15 mouse cellular contexts compared by ENCODE assay signal in genomic region chr13:47413940-47414339, GRCm38 (mm10).
DNase-seq lines count a peak whose midpoint lies in the region; ATAC-seq lines count a peak whose summit lies in the region.
"Had no signal": no experiment of that assay in that cellular context is flagged by ENCODE, and none has a peak within 500 bp of the region (broad histone marks: within the 10 kb centered on the region; RNA-seq: fewer than 3 reads in every experiment).

No protein-coding gene starts in this region.

- H3K4me1 ChIP-seq in forebrain, embryonic 13.5 days: no peaks in the 10 kb centered on the region
- no peaks in the 10 kb centered on the region for H3K4me1 ChIP-seq in forebrain, embryonic 10.5 days
- H3K4me1 ChIP-seq: heart, embryonic 13.5 days had no signal

- no peak overlapping the region for H3K4me2 ChIP-seq in forebrain, embryonic 13.5 days
- H3K4me2 ChIP-seq: heart, embryonic 13.5 days; liver, embryonic 11.5 days had no signal

- no peak overlapping the region for H3K27ac ChIP-seq in forebrain, embryonic 13.5 days
- no peak overlapping the region for H3K27ac ChIP-seq in forebrain, embryonic 10.5 days
- H3K27ac ChIP-seq: gastrocnemius, adult 2 months; heart, embryonic 13.5 days; macrophage had no signal

- no peak for DNase-seq in forebrain, embryonic 10.5 days (ENCODE audit: extremely low spot score, low spot score)
- peak; percentile 40 to 43 for DNase-seq in frontal cortex, postnatal 10 days (ENCODE audit: low spot score in 2 of 2)
- peak; percentile 22 to 40 for DNase-seq in layer of hippocampus, postnatal 25 days (ENCODE audit: extremely low spot score in 1 of 2, low spot score in 1 of 2)
- DNase-seq in right cerebral cortex, postnatal 14 days: peak; percentile 16
- no peak for DNase-seq in B cell, adult 2 months
- DNase-seq in kidney, postnatal 25 days: no peak
- no peak for DNase-seq in retina, postnatal 1 day
- DNase-seq: adrenal gland, adult 2 months; cerebellum, adult 11-12 months; gastrocnemius, adult 2 months; kidney, postnatal 10 days had no signal

- peaks cover 5% of the 10 kb centered on the region; the same call in 1 of the 2 replicates for H3K27me3 ChIP-seq in forebrain, embryonic 13.5 days
- H3K27me3 ChIP-seq in forebrain, embryonic 10.5 days (ENCODE audit: poor library complexity, severe bottlenecking): no peaks in the 10 kb centered on the region
- H3K27me3 ChIP-seq: heart, embryonic 13.5 days had no signal

- H3K9ac ChIP-seq in forebrain, embryonic 13.5 days: no peak overlapping the region
- H3K9ac ChIP-seq: heart, embryonic 13.5 days had no signal

- no peak overlapping the region for H3K4me3 ChIP-seq in forebrain, embryonic 13.5 days
- H3K4me3 ChIP-seq in forebrain, embryonic 10.5 days: no peak overlapping the region
- H3K4me3 ChIP-seq: gastrocnemius, adult 2 months; heart, embryonic 13.5 days had no signal

- peak; percentile 97 for ATAC-seq in forebrain, embryonic 13.5 days

- no peaks in the 10 kb centered on the region for H3K36me3 ChIP-seq in forebrain, embryonic 13.5 days (ENCODE audit: poor library complexity, severe bottlenecking)
- no peaks in the 10 kb centered on the region for H3K36me3 ChIP-seq in forebrain, embryonic 10.5 days (replicated peaks)
- H3K36me3 ChIP-seq: heart, embryonic 13.5 days had no signal

- WGBS in forebrain, embryonic 13.5 days: 73% methylated on average over 9 of the region's 9 CpGs
- WGBS in forebrain, embryonic 10.5 days: 94% methylated on average over 9 of the region's 9 CpGs

- no peaks in the 10 kb centered on the region for H3K9me3 ChIP-seq in forebrain, embryonic 13.5 days (replicated peaks)
- H3K9me3 ChIP-seq in forebrain, embryonic 10.5 days: no peaks in the 10 kb centered on the region
- H3K9me3 ChIP-seq: heart, embryonic 13.5 days had no signal

Comparison
In these comparisons a context has a peak if more than half of its experiments do, and no peak if none do; other contexts are left out.
1. DNase-seq: peak in frontal cortex, postnatal 10 days (2 of 2), layer of hippocampus, postnatal 25 days (2 of 2) and right cerebral cortex, postnatal 14 days (single experiment); none in forebrain, embryonic 10.5 days (single experiment), B cell, adult 2 months (0 of 2), kidney, postnatal 25 days (0 of 2) and retina, postnatal 1 day (single experiment).